Mouse (Mus musculus) cerebellum, postnatal 25 days (tissue): ENCODE results near the gene Taf6l.

Experiments
- DNase-seq, 2 experiments: peaks; one replicate each; pipeline ENCODE4 v3.0.0; 2021; ENCODE audit warnings: mixed read lengths in 2 of 2

Taf6l gene

GRCm38 (mm10) chr19:8786008-8786781, at the start of gene Taf6l:
TSS of gene Taf6l (minus strand) at chr19:8786417.
- DNase-seq = peak; percentile 89 to 93

DNA sequence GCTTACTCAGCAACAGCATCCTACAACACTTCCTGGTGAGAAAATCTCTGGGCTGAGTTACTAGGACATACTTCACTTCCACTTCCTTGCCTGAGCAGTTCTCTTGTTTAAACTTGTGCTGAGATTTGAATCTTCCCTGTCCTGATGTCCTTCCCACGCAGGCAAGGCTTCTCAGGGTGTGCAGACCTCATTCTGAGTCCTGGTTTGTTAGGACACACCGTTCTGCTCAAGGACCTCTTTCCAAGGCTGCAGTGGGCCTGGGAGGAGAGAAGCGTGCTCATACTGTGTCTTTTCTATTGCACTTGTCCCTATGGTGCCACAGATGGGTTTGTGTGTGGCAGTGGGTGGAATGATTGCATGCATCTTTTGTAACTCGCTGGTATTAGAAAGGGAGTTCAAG, 46.8 kb upstream of the Taf6l start:
- no peak for DNase-seq

- DNase-seq = no peak
These were observed 45.0 kb upstream of the Taf6l start for GRCm38 (mm10) chr19:8831262-8831661.

- DNase-seq = no peak
These were observed 44.4 kb upstream of the Taf6l start for GRCm38 (mm10) chr19:8830664-8831063.

DNA sequence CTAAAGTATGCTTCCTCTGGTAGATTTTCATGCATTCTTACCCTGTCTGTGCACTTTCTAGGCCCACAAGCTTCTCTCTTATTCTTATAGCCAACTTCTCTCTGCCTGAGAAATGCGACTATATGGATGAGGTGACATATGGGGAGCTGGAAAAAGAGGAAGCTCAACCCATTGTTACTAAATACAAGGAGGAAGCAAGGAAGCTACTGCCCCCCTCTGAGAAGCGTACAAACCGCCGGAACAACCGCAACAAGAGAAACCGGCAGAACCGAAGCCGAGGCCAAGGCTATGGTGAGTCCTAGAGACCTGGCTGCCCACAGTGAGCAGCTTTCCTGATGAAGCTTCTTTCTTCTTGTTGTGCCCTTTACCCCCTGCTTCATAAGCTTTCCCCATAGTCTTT, 43.4 kb upstream of the Taf6l start, which contains the start of gene AC129217.1:
AC129217.1 (plus strand) TSS at position 114 of the 400 bp plus-strand sequence.
- DNase-seq = no peak

DNA sequence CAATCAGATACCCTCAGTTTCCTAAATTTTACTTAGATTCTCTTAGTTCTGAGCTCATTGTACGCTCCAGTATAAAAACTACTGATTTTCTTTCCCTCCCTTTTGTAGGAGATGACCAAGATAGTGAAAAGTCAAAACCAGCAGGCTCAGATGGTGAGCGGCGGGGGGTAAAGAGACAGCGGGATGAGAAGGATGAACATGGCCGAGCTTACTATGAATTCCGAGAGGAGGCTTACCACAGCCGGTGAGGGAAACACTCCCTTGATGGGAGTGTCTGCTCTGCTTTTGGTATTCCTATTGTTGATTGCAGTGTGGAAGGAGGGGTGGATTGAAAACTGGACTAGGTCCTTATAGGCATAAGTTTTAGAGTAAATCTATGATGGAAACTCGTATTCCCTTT, 36.5 kb upstream of the Taf6l start:
- DNase-seq = peak; percentile 78 to 87

GRCm38 (mm10) chr19:8821146-8821545, 34.9 kb upstream of the Taf6l start:
- DNase-seq = no peak

GRCm38 (mm10) chr19:8820424-8820956, 34.3 kb upstream of the Taf6l start:
- DNase-seq = no peak

DNA sequence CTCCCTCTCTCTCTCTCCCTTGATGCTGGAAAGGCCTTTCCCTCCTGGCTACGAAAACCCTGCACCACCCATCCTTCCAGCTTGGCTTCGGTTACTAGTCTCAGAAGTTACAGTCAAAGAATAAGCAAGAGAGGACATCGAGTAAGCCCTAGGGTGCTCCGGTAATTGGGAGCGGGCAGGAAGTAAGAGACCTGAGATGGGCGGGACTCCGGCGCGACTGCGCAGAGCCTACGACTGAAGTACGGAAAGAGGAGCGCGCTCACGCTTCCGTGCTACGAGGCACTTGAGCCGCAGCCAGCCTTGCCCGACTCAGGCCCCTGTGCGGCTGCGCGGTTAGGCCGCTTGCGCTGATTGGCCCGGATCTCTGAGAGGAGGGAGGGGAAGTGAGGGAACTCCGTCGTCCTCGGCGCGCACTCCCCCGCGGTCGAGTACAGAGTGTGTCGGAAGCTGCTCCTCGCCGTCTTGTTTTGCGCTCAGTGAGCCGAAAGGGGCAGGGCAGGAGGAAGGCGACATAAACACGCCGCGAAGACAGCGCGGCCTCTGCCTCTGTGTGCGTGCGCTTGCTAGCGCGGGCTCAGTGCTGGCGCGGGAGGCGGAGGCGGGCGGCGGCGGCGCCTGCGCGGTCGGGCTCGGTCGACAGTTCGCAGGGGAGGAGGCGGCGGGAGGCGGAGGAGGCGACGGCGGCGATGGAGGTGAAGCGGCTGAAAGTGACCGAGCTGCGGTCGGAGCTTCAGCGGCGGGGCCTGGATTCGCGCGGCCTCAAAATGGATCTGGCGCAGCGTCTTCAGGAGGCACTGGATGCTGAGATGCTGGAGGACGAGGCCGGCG, 33.6 kb upstream of the Taf6l start, which contains the start of gene Hnrnpul2:
Hnrnpul2 (plus strand) TSS at position 415 of the 828 bp plus-strand sequence.
- peak; percentile 99 for DNase-seq

DNA sequence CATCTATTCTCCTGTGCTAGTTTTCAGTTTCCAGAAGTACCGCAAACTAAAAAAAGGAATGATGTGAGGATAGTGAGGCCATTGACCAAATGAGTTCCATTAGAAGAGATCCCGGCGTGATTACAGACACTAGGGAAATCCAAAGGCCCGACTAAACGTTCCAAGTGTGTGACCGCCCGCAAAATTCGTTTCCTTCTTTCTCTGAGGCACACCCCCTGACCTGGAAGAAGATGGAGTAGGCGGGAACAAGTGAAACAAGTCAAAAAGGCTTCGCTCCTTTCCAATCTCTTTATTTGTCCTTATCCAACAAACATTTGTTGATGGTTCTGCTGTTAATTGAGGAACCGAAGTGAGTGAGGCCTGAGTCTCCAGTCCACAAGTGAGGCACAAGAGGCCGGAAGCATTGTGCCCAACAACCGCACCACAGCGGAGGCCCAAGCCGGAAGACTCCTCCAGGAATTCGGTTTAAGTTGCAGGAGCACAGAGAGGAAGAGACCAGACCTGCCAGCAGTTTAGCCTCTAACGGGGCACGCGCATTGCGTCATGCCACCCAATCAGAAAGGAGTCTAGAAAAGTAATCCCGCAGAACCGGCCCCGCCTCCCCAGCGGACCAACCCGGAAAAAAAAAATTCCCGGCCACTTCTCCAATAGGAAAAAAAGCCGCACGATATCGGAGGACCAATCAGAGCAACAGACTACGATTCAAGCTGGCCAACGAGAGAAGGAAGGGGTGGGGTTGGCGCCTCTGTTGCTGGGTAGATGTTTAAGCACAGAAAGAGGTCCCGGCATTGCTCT, 32.8 kb upstream of the Taf6l start, which contains the start of gene Ttc9c:
Ttc9c (minus strand) TSS at position 533 of the 795 bp plus-strand sequence.
- DNase-seq = peak; percentile 95 to 96

GRCm38 (mm10) chr19:8818301-8818798, 32.1 kb upstream of the Taf6l start:
- peak in 1 of 2 experiments; percentile 28 for DNase-seq

- no peak for DNase-seq
These were observed 30.8 kb upstream of the Taf6l start for GRCm38 (mm10) chr19:8817001-8817400.

- DNase-seq = peak in 1 of 2 experiments; percentile 37
These were observed 29.6 kb upstream of the Taf6l start for GRCm38 (mm10) chr19:8815812-8816211.

DNA sequence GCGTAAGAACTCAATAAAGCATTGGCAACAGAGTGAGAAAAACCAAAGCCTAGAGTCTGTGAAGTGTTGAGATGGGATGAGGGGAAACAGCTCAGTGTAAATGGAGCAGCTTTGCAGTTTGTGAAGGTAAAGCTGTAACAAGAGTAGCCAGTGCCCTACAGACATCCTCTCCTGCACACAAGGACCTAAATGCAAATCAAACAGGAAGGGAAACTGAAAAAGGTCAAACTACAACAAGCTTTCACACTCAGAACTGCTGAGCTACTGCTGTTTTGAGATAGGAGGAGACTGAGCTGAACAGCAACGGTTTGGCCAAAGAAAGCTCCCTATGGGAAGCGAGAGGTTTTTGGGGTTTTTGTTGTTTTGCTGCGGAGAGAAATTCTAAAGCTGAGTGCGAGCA, 20.6 kb upstream of the Taf6l start:
- no peak for DNase-seq

- no peak for DNase-seq
These were observed 17.9 kb upstream of the Taf6l start for GRCm38 (mm10) chr19:8803879-8804660.

DNA sequence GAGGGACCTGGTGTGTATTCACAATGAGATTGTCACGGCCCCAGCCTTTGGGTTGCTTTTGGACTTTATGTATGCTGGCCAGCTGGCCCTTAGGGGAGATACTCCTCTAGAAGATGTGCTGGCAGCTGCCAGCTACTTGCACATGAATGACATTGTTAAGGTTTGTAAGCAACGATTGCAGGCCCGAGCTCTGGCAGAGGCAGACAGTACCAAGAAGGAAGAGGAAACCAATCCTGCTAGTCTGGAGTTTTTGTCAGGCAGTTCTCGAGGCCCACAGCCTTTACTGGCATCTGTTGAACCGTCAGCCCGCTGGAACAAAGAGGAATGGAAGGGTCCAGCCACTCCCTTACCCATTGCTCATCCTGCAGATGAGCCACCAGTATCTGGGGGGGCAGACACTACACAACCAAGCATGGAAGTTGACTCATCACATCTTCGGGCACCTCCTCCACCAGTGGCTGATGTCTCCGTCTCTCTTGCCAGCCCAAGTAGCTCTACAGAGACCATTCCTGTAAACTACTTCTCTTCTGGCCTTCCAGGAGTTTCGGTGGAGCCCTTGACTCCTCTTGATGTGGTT, 17.1 kb upstream of the Taf6l start:
- no peak for DNase-seq

DNA sequence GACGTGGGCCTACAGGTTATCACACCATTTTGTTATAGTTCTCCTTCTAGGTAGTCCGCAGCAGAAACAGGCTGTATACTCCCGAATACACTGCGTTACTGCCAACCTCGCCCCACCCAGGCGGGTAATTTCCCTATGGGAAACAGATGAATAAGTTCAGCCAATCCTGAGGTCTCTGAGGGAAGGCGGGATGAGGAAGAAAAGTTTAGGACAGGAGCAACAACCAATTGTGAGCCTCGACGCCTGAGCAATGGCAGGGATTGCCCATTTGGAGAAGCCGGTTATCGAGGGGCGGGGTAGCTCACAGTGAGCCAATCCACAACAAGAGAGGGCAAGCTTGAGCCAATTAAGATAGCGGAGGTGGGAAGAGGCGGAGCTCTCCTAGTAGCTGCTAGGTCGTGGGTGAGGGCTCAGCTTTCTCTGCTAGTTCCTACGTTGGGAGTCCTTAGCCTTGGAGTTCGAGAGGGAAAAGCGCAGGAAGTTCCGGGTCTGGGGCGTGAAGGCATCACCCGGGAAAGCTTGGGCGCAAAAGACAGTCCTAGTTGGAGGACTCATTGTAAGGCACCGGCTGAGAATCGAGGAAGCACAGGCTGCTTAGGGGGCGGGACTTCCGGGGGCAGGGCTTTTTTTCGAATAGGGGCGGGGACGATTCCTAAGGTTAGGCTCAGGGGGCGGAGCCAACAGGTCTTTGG, 16.1 kb upstream of the Taf6l start, which contains the start of gene Zbtb3:
Zbtb3 (plus strand) TSS at position 426 of the 692 bp plus-strand sequence.
- DNase-seq = peak; percentile 93 to 94

GRCm38 (mm10) chr19:8798947-8799315, 12.7 kb upstream of the Taf6l start:
- no peak for DNase-seq

DNA sequence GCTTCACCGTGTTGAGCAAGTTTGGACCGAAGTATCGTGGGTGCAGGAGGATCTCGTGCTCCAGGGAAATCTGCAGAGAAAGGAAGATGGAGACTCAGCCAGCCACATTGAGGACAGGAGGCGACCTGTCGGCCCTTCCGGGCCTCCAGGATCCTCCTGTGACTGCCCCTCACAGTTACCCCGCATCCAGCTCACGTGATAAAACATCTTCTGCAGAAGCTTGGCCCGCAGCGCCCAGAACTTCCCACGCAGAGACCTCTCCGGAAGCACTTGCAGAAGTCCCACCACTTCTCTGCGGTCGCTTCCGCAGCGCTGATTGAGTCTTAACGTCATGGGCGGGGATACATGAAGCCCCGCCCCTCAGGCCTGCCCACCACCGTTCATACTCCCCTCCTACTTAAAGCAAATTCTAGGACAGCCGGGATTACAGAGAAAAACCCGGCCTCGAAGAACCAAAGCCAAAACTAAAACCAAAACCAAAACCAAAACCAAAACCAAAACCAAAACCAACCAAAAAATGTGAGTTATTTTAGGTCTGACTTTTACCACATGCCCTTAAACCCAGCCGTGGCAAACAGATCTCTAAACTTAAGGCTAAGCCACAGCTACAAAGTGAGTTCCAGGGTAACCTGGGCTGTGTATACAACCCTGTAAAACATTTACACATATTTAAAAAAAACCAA, 12.2 kb upstream of the Taf6l start, which contains the start of gene Polr2g:
Polr2g (minus strand) TSS at position 314 of the 683 bp plus-strand sequence.
- DNase-seq = peak; percentile 86 to 93

DNA sequence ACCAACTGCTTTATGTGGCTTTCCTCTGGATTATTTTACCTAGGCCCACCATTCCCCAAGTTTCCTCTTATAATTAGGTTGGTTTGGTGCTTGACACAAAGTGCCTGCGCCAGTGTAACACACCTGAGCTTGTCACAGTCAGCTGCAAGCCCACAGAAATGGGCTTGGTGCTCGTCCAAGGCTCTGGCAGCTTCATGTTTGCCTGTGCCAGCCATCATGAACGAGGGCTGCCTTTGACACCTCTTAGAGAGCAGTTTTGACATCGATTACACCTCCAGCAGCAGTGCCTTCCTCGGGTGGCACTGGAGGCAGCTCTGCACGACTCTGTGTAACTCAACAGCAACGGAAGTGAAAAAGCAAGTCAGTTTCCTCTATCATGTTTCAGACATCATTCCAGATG, 4.0 kb upstream of the Taf6l start:
- no peak for DNase-seq
